Mouse (Mus musculus): Measurements from ENCODE around the gene Cfap58. TPM values are rescaled to one million over a fixed set of nuclear protein-coding genes. Genes with fewer than 3 reads are reported as not detected.
A peak's percentile ranks its signal among the peaks of the same experiment; 100 is the strongest.

Cfap58 gene
- polyA plus RNA-seq, 1 experiment from 2014 or later, result not detected

GRCm38 (mm10) chr19:47919966-47920375 is 17.5 kb upstream of the Cfap58 start:
- DNase-seq (ENCODE audit: low spot score), result peak; percentile 53
- WGBS, result 10% methylated on average over 8 of the region's 8 CpGs
- Histone ChIP-seq H3K4me1 (peaks cover 32% of the 10 kb centered on the region), H3K9me3 (replicated peaks) (no peaks in the 10 kb centered on the region), H3K27ac (peak overlapping the region; percentile 98), H3K36me3 (no peaks in the 10 kb centered on the region), H3K4me3 (peak overlapping the region; percentile 94), H3K27me3 (ENCODE audit: low read depth, poor library complexity, severe bottlenecking) (no peaks in the 10 kb centered on the region)

- Histone ChIP-seq H3K4me1 (no peaks in the 10 kb centered on the region), H3K27me3 (ENCODE audit: low read depth, poor library complexity, severe bottlenecking) (no peaks in the 10 kb centered on the region), H3K4me3 (no peak overlapping the region), H3K27ac (no peak overlapping the region), H3K9me3 (replicated peaks) (no peaks in the 10 kb centered on the region), H3K36me3 (no peaks in the 10 kb centered on the region)
- DNase-seq (ENCODE audit: low spot score), result no peak
- 78% methylated on average over 7 of the region's 7 CpGs for WGBS
Observed at GRCm38 (mm10) chr19:47925819-47926218, 11.7 kb upstream of the Cfap58 start.

GRCm38 (mm10) chr19:47927032-47927431 is 10.4 kb upstream of the Cfap58 start:
- Histone ChIP-seq H3K9me3 (replicated peaks) (no peaks in the 10 kb centered on the region), H3K4me1 (no peaks in the 10 kb centered on the region), H3K4me3 (no peak overlapping the region), H3K27ac (no peak overlapping the region), H3K36me3 (no peaks in the 10 kb centered on the region), H3K27me3 (ENCODE audit: low read depth, poor library complexity, severe bottlenecking) (no peaks in the 10 kb centered on the region)
- no peak for DNase-seq (ENCODE audit: low spot score)
- WGBS, result 94% methylated on average over 2 of the region's 2 CpGs

GRCm38 (mm10) chr19:47929043-47929442 is 8.4 kb upstream of the Cfap58 start:
- H3K9me3 ChIP-seq (replicated peaks), result no peaks in the 10 kb centered on the region
- H3K27me3 ChIP-seq (ENCODE audit: low read depth, poor library complexity, severe bottlenecking), result no peaks in the 10 kb centered on the region
- H3K36me3 ChIP-seq, result no peaks in the 10 kb centered on the region
- no peak overlapping the region for H3K27ac ChIP-seq
- no peak overlapping the region for H3K4me3 ChIP-seq
- H3K4me1 ChIP-seq, result peaks cover 2% of the 10 kb centered on the region; the same call in 1 of the 2 replicates
- DNase-seq (ENCODE audit: low spot score), result no peak
- WGBS, result 82% methylated on average over 4 of the region's 4 CpGs

- WGBS, result 47% methylated on average over 7 of the region's 7 CpGs
- Histone ChIP-seq H3K4me3 (no peak overlapping the region), H3K27me3 (ENCODE audit: low read depth, poor library complexity, severe bottlenecking) (no peaks in the 10 kb centered on the region), H3K36me3 (no peaks in the 10 kb centered on the region), H3K9me3 (replicated peaks) (no peaks in the 10 kb centered on the region), H3K27ac (no peak overlapping the region), H3K4me1 (peaks cover 3% of the 10 kb centered on the region; the same call in 1 of the 2 replicates)
- DNase-seq (ENCODE audit: low spot score), result no peak
Observed at GRCm38 (mm10) chr19:47931982-47932638, 5.4 kb upstream of the Cfap58 start.

- no peaks in the 10 kb centered on the region for H3K36me3 ChIP-seq
- 91% methylated on average over 8 of the region's 8 CpGs for WGBS
- H3K27ac ChIP-seq, result peak overlapping the region; percentile 46; the same call in 1 of the 2 replicates
- H3K4me3 ChIP-seq, result no peak overlapping the region
- peaks cover 14% of the 10 kb centered on the region for H3K4me1 ChIP-seq
- peaks cover 15% of the 10 kb centered on the region for H3K27me3 ChIP-seq (ENCODE audit: low read depth, poor library complexity, severe bottlenecking)
- no peaks in the 10 kb centered on the region for H3K9me3 ChIP-seq (replicated peaks)
- no peak for DNase-seq (ENCODE audit: low spot score)
Observed at GRCm38 (mm10) chr19:47934146-47934545, 3.3 kb upstream of the Cfap58 start.

GRCm38 (mm10) chr19:47934636-47935238 is 2.7 kb upstream of the Cfap58 start:
- no peaks in the 10 kb centered on the region for H3K9me3 ChIP-seq (replicated peaks)
- no peak overlapping the region for H3K4me3 ChIP-seq
- DNase-seq (ENCODE audit: low spot score), result no peak
- H3K4me1 ChIP-seq, result peaks cover 14% of the 10 kb centered on the region
- WGBS, result 71% methylated on average over 16 of the region's 16 CpGs
- H3K36me3 ChIP-seq, result no peaks in the 10 kb centered on the region
- H3K27me3 ChIP-seq (ENCODE audit: low read depth, poor library complexity, severe bottlenecking), result peaks cover 17% of the 10 kb centered on the region
- peak overlapping the region; percentile 44; the same call in 1 of the 2 replicates for H3K27ac ChIP-seq

- Histone ChIP-seq H3K27me3 (ENCODE audit: low read depth, poor library complexity, severe bottlenecking) (peaks cover 17% of the 10 kb centered on the region), H3K9me3 (replicated peaks) (no peaks in the 10 kb centered on the region), H3K4me3 (no peak overlapping the region), H3K36me3 (no peaks in the 10 kb centered on the region), H3K27ac (no peak overlapping the region), H3K4me1 (peaks cover 14% of the 10 kb centered on the region)
- DNase-seq (ENCODE audit: low spot score), result no peak
- WGBS, result 87% methylated on average over 6 of the region's 6 CpGs
Observed at GRCm38 (mm10) chr19:47935530-47935929, 1.9 kb upstream of the Cfap58 start.

- Histone ChIP-seq H3K27me3 (ENCODE audit: low read depth, poor library complexity, severe bottlenecking) (peaks cover 17% of the 10 kb centered on the region), H3K4me3 (no peak overlapping the region), H3K27ac (no peak overlapping the region), H3K9me3 (replicated peaks) (no peaks in the 10 kb centered on the region), H3K4me1 (peaks cover 14% of the 10 kb centered on the region), H3K36me3 (no peaks in the 10 kb centered on the region)
- DNase-seq (ENCODE audit: low spot score), result no peak
- 95% methylated on average over 11 of the region's 11 CpGs for WGBS
Observed at GRCm38 (mm10) chr19:47936490-47936889, 985 bp upstream of the Cfap58 start.

GRCm38 (mm10) chr19:47936938-47937337 is 537 bp upstream of the Cfap58 start:
- Histone ChIP-seq H3K9me3 (replicated peaks) (no peaks in the 10 kb centered on the region), H3K27ac (no peak overlapping the region), H3K27me3 (ENCODE audit: low read depth, poor library complexity, severe bottlenecking) (peaks cover 17% of the 10 kb centered on the region), H3K4me3 (peak overlapping the region; percentile 44), H3K36me3 (no peaks in the 10 kb centered on the region), H3K4me1 (peaks cover 14% of the 10 kb centered on the region)
- DNase-seq (ENCODE audit: low spot score), result no peak
- 75% methylated on average over 9 of the region's 9 CpGs for WGBS

GRCm38 (mm10) chr19:47939361-47939760 is 1.9 kb downstream of the Cfap58 start:
- H3K27ac ChIP-seq, result no peak overlapping the region
- H3K4me3 ChIP-seq, result no peak overlapping the region
- no peak for DNase-seq (ENCODE audit: low spot score)
- peaks cover 12% of the 10 kb centered on the region for H3K4me1 ChIP-seq
- peaks cover 17% of the 10 kb centered on the region for H3K27me3 ChIP-seq (ENCODE audit: low read depth, poor library complexity, severe bottlenecking)
- 82% methylated on average over 6 of the region's 6 CpGs for WGBS
- H3K36me3 ChIP-seq, result no peaks in the 10 kb centered on the region
- H3K9me3 ChIP-seq (replicated peaks), result no peaks in the 10 kb centered on the region

GRCm38 (mm10) chr19:47946821-47947465 is 9.5 kb downstream of the Cfap58 start:
- Histone ChIP-seq H3K36me3 (no peaks in the 10 kb centered on the region), H3K4me1 (0 out of 2 replicates have a peak, but pooled peaks cover 3% of the 10 kb centered on the region), H3K9me3 (replicated peaks) (no peaks in the 10 kb centered on the region), H3K4me3 (no peak overlapping the region), H3K27me3 (ENCODE audit: low read depth, poor library complexity, severe bottlenecking) (no peaks in the 10 kb centered on the region), H3K27ac (no peak overlapping the region)
- no peak for DNase-seq (ENCODE audit: low spot score)
- 66% methylated on average over 23 of the region's 23 CpGs for WGBS

GRCm38 (mm10) chr19:47950946-47951345 is 13.5 kb downstream of the Cfap58 start:
- Histone ChIP-seq H3K4me1 (0 out of 2 replicates have a peak, but pooled peaks cover 3% of the 10 kb centered on the region), H3K36me3 (no peaks in the 10 kb centered on the region), H3K27ac (no peak overlapping the region), H3K4me3 (no peak overlapping the region), H3K27me3 (ENCODE audit: low read depth, poor library complexity, severe bottlenecking) (no peaks in the 10 kb centered on the region), H3K9me3 (replicated peaks) (no peaks in the 10 kb centered on the region)
- 94% methylated on average over 7 of the region's 7 CpGs for WGBS
- no peak for DNase-seq (ENCODE audit: low spot score)

Measured in limb, embryonic 10.5 days (tissue).